14 mouse cellular contexts compared by ENCODE assay signal in the genomic region with DNA sequence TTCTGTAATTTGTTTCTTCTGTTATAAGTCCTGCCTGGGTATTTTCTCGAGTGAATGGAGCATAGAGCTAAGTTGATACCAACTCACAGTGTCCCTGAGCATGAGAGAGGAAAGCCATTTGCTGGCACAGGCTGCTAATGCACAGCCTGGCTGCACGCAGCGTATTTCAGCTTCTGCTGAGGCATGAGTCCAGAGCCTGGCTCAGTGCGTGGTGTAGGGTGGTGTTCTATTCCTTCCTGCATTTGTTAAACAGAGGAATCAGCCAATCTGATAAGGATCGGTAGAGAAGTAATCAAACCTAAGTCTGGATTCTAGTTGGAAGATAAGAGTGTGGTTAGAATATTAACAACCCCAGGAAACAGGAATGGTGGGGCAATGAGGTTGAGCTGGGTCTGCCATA.
"Had no signal": no experiment of that assay in that cellular context is flagged by ENCODE, and none has a peak within 500 bp of the region (broad histone marks: within the 10 kb centered on the region; RNA-seq: fewer than 3 reads in every experiment).

No protein-coding gene starts in this region.

- ATAC-seq: intestine, embryonic 15.5 days; midbrain, embryonic 13.5 days had no signal

- H3K4me3 ChIP-seq: intestine, embryonic 15.5 days; left cerebral cortex, adult 2 months; limb, embryonic 10.5 days; liver, embryonic 15.5 days; lung, embryonic 15.5 days; midbrain, embryonic 13.5 days; myocyte; neural tube, embryonic 15.5 days had no signal

- DNase-seq: kidney, adult 18-20 months; kidney, postnatal 10 days; kidney, postnatal 4 days; thymus, postnatal 4 days had no signal

- H3K4me2 ChIP-seq: intestine, embryonic 15.5 days; liver, embryonic 11.5 days; liver, embryonic 15.5 days; lung, embryonic 15.5 days; midbrain, embryonic 13.5 days; neural tube, embryonic 15.5 days had no signal

- H3K27me3 ChIP-seq: intestine, embryonic 15.5 days; liver, embryonic 15.5 days; lung, embryonic 15.5 days; midbrain, embryonic 13.5 days; neural tube, embryonic 15.5 days had no signal

- H3K27ac ChIP-seq: intestine, embryonic 15.5 days; left cerebral cortex, adult 2 months; limb, embryonic 10.5 days; liver, embryonic 15.5 days; lung, embryonic 15.5 days; midbrain, embryonic 13.5 days; neural tube, embryonic 15.5 days; stomach, postnatal 0 days had no signal

- H3K36me3 ChIP-seq: intestine, embryonic 15.5 days; limb, embryonic 10.5 days; liver, embryonic 15.5 days; lung, embryonic 15.5 days; midbrain, embryonic 13.5 days; neural tube, embryonic 15.5 days had no signal

- H3K4me1 ChIP-seq: intestine, embryonic 15.5 days; limb, embryonic 10.5 days; liver, embryonic 15.5 days; lung, embryonic 15.5 days had no signal

- H3K9me3 ChIP-seq: intestine, embryonic 15.5 days; limb, embryonic 10.5 days; liver, embryonic 15.5 days; lung, embryonic 15.5 days; midbrain, embryonic 13.5 days; neural tube, embryonic 15.5 days had no signal

- H3K9ac ChIP-seq: intestine, embryonic 15.5 days; liver, embryonic 15.5 days; lung, embryonic 15.5 days; midbrain, embryonic 13.5 days; neural tube, embryonic 15.5 days had no signal
